Mouse (Mus musculus) G1E (cell line): Measurements from ENCODE around the gene Igflr1.

Source experiments
- CTCF ChIP-seq: IDR thresholded peaks from 2 replicates; pipeline ENCODE4 v1.5.1; 2012; ENCODE audit warnings: low read depth, low read length, inconsistent platforms, mixed read lengths
- GATA1 ChIP-seq: IDR thresholded peaks from 2 replicates; pipeline ENCODE4 v1.6.1; 2012; ENCODE audit warnings: borderline replicate concordance, low read length, inconsistent platforms, mixed read lengths
- POLR2AphosphoS5 ChIP-seq: IDR thresholded peaks from 2 replicates; pipeline ENCODE4 v1.6.1; 2012; ENCODE audit warnings: low read depth, low read length, inconsistent platforms; ENCODE audit not compliant: insufficient replicate concordance

- TF ChIP-seq CTCF (no peak), GATA1 (no peak), POLR2AphosphoS5 (no peak)
These were observed 13.7 kb upstream of the Igflr1 start for GRCm38 (mm10) chr7:30551445-30552101.
